10 mouse cellular contexts compared by ENCODE assay signal in the genomic region with DNA sequence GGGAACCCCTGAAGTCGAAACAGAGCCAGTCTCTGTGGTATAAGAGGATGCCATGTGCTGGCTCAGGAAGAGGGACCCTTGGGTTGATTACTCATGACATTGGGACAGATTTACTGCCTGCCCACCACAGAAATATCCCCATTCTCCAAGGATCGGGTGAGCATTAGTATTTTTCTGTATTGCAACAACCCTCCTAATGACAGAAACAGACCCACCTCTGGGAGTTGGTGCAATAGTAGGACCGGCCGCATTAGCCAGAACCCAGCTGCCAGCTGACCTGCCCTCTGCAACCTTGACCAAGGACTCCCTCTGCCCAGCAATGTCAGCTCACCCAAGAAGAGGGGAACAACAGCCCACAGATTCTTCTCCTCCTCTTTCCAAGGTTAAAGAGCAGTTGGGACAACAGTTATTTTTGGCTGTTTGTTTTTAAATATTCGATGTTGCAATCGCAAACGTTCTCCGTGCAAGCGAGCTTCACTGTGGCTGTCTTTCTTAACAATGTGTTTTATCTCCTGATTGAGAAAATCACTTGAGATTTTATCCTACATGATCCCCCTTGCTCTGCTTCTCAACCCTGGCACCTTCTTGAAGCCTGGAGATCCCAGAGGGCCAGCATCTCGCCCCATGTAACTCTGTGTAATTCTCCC. TPM values are rescaled to one million over a fixed set of nuclear protein-coding genes. Genes with fewer than 3 reads are reported as not detected.
A peak's percentile ranks its signal among the peaks of the same experiment; 100 is the strongest.
DNase-seq lines count a peak whose midpoint lies in the region; ATAC-seq lines count a peak whose summit lies in the region.
"Had no signal": no experiment of that assay in that cellular context is flagged by ENCODE, and none has a peak within 500 bp of the region (broad histone marks: within the 10 kb centered on the region; RNA-seq: fewer than 3 reads in every experiment).

No protein-coding gene starts in this region.

- H3K9ac ChIP-seq in hindbrain, embryonic 13.5 days: no peak overlapping the region
- no peak overlapping the region for H3K9ac ChIP-seq in hindbrain, embryonic 16.5 days (ENCODE audit: low read depth, low read length)
- H3K9ac ChIP-seq: midbrain, embryonic 15.5 days had no signal

- H3K36me3 ChIP-seq in hindbrain, embryonic 13.5 days: peaks cover 24% of the 10 kb centered on the region
- H3K36me3 ChIP-seq in hindbrain, embryonic 16.5 days (ENCODE audit: control insufficient read depth, insufficient read depth, low read length): no peaks in the 10 kb centered on the region

- peak; percentile 42 for DNase-seq in 3T3-L1 (ENCODE audit: low read depth, low spot score)
- peak; percentile 70 for DNase-seq in adrenal gland, postnatal 10 days
- peak; percentile 62 for DNase-seq in lung, postnatal 10 days
- no peak for DNase-seq in layer of hippocampus, adult 9-10 months (ENCODE audit: low spot score)
- no peak for DNase-seq in Muller cell, postnatal 12 days (ENCODE audit: inconsistent ontology term)
- DNase-seq: thymus, postnatal 36 days had no signal

- H3K4me2 ChIP-seq in hindbrain, embryonic 13.5 days: no peak overlapping the region
- no peak overlapping the region for H3K4me2 ChIP-seq in hindbrain, embryonic 16.5 days (ENCODE audit: low read length)
- H3K4me2 ChIP-seq: midbrain, embryonic 15.5 days had no signal

- 0 out of 2 replicates have a peak, but pooled peaks cover 3% of the 10 kb centered on the region for H3K27me3 ChIP-seq in hindbrain, embryonic 13.5 days
- H3K27me3 ChIP-seq in hindbrain, embryonic 16.5 days (replicated peaks; ENCODE audit: control insufficient read depth, insufficient read depth, low read length): no peaks in the 10 kb centered on the region

- no peak for ATAC-seq in hindbrain, embryonic 13.5 days (ENCODE audit: low FRiP score)
- no peak for ATAC-seq in hindbrain, embryonic 16.5 days

- H3K27ac ChIP-seq in hindbrain, embryonic 13.5 days: 0 out of 2 replicates have a peak overlapping the region, but pooled peaks have one; percentile 30
- H3K27ac ChIP-seq in hindbrain, embryonic 16.5 days (ENCODE audit: low read depth, low read length): no peak overlapping the region
- H3K27ac ChIP-seq: left cerebral cortex, adult 2 months; midbrain, embryonic 15.5 days had no signal

- WGBS in hindbrain, embryonic 13.5 days: 76% methylated on average over 10 of the region's 10 CpGs
- 72% methylated on average over 10 of the region's 10 CpGs for WGBS in hindbrain, embryonic 16.5 days

- peaks cover 44% of the 10 kb centered on the region for H3K4me1 ChIP-seq in hindbrain, embryonic 13.5 days (replicated peaks)
- peaks cover 3% of the 10 kb centered on the region; the same call in 1 of the 2 replicates for H3K4me1 ChIP-seq in hindbrain, embryonic 16.5 days (ENCODE audit: control insufficient read depth, insufficient read depth, low read depth, low read length)

- no peaks in the 10 kb centered on the region for H3K9me3 ChIP-seq in hindbrain, embryonic 13.5 days
- no peaks in the 10 kb centered on the region for H3K9me3 ChIP-seq in hindbrain, embryonic 16.5 days (ENCODE audit: control insufficient read depth, low read length)
- H3K9me3 ChIP-seq: midbrain, embryonic 15.5 days had no signal

- no peak overlapping the region for H3K4me3 ChIP-seq in hindbrain, embryonic 13.5 days
- H3K4me3 ChIP-seq in hindbrain, embryonic 16.5 days (ENCODE audit: low read length): no peak overlapping the region
- H3K4me3 ChIP-seq: left cerebral cortex, adult 2 months; midbrain, embryonic 15.5 days had no signal

RNA-seq across cellular contexts. Expression of a gene that starts 22.1 kb away (rescaled TPM):
- polyA plus RNA-seq in hindbrain, embryonic 13.5 days (2015; fragmentation: Nextera tagmentation; extraction: Ambion mirVana): 34.8 and 35.7 TPM in 2 replicates
- 22.7 and 31.5 TPM in 2 replicates for polyA plus RNA-seq in hindbrain, embryonic 16.5 days (2015; fragmentation: Nextera tagmentation; extraction: Ambion mirVana)
- 10 to 100 TPM; 43.2 to 58.5 TPM for total RNA-seq in adrenal gland, postnatal 10 days (2021)

Comparison
In these comparisons a context has a peak if more than half of its experiments do, and no peak if none do; other contexts are left out.
1. DNase-seq: peak in 3T3-L1 (single experiment), adrenal gland, postnatal 10 days (single experiment) and lung, postnatal 10 days (single experiment); none in layer of hippocampus, adult 9-10 months (single experiment) and Muller cell, postnatal 12 days (single experiment).